ENCODE assay signal across 47 mouse cellular contexts in genomic region chr11:58719701-58720100, GRCm38 (mm10). TPM values are rescaled to one million over a fixed set of nuclear protein-coding genes. Genes with fewer than 3 reads are reported as not detected.
"Had no signal": no experiment of that assay in that cellular context is flagged by ENCODE, and none has a peak within 500 bp of the region (broad histone marks: within the 10 kb centered on the region; RNA-seq: fewer than 3 reads in every experiment).

No protein-coding gene starts in this region.

- H3K27me3 ChIP-seq: limb, embryonic 12.5 days; limb, embryonic 13.5 days; limb, embryonic 15.5 days; liver, embryonic 12.5 days; liver, embryonic 13.5 days; liver, embryonic 15.5 days; lung, embryonic 15.5 days; megakaryocyte, embryonic 14.5 days; midbrain, embryonic 12.5 days; midbrain, embryonic 13.5 days; midbrain, embryonic 15.5 days; neural tube, embryonic 12.5 days had no signal

- ATAC-seq: liver, embryonic 12.5 days; liver, postnatal 0 days; lung, postnatal 0 days; midbrain, embryonic 13.5 days; midbrain, embryonic 15.5 days; midbrain, embryonic 16.5 days had no signal

- H3K9ac ChIP-seq: limb, embryonic 12.5 days; limb, embryonic 13.5 days; limb, embryonic 15.5 days; liver, embryonic 12.5 days; liver, embryonic 13.5 days; liver, embryonic 14.5 days; liver, embryonic 15.5 days; liver, postnatal 0 days; lung, embryonic 14.5 days; lung, embryonic 15.5 days; midbrain, embryonic 12.5 days; midbrain, embryonic 13.5 days; midbrain, embryonic 15.5 days; neural tube, embryonic 12.5 days had no signal

- H3K4me2 ChIP-seq: limb, embryonic 12.5 days; limb, embryonic 13.5 days; limb, embryonic 15.5 days; liver, embryonic 11.5 days; liver, embryonic 12.5 days; liver, embryonic 13.5 days; liver, embryonic 15.5 days; lung, embryonic 14.5 days; lung, embryonic 15.5 days; midbrain, embryonic 11.5 days; midbrain, embryonic 12.5 days; midbrain, embryonic 13.5 days; midbrain, embryonic 15.5 days; neural tube, embryonic 12.5 days had no signal

- H3K27ac ChIP-seq: limb, embryonic 10.5 days; limb, embryonic 12.5 days; limb, embryonic 13.5 days; limb, embryonic 15.5 days; liver, embryonic 12.5 days; liver, embryonic 13.5 days; liver, embryonic 14.5 days; liver, embryonic 15.5 days; lung, embryonic 15.5 days; macrophage; midbrain, embryonic 10.5 days; midbrain, embryonic 12.5 days; midbrain, embryonic 13.5 days; midbrain, embryonic 15.5 days; neural tube, embryonic 12.5 days had no signal

- H3K9me3 ChIP-seq: limb, embryonic 10.5 days; limb, embryonic 12.5 days; limb, embryonic 13.5 days; limb, embryonic 15.5 days; liver, embryonic 12.5 days; liver, embryonic 13.5 days; liver, embryonic 15.5 days; lung, embryonic 15.5 days; megakaryocyte, embryonic 14.5 days; midbrain, embryonic 10.5 days; midbrain, embryonic 12.5 days; midbrain, embryonic 13.5 days; midbrain, embryonic 15.5 days; neural tube, embryonic 12.5 days had no signal

- DNase-seq: left cerebral cortex, postnatal 4 days; liver; liver, embryonic 13.5 days; liver, postnatal 0 days; lung, adult 18-20 months; lung, adult 2 months; lung, embryonic 14.5 days; lung, postnatal 10 days; lung, postnatal 14 days; lung, postnatal 36 days; lung, postnatal 4 days; midbrain, embryonic 14.5 days had no signal

- H3K4me1 ChIP-seq: limb, embryonic 10.5 days; limb, embryonic 12.5 days; limb, embryonic 13.5 days; limb, embryonic 15.5 days; liver, embryonic 12.5 days; liver, embryonic 13.5 days; liver, embryonic 15.5 days; lung, embryonic 15.5 days; megakaryocyte, embryonic 14.5 days; midbrain, embryonic 10.5 days; midbrain, embryonic 12.5 days; midbrain, embryonic 13.5 days; midbrain, embryonic 15.5 days; neural tube, embryonic 12.5 days had no signal

- H3K36me3 ChIP-seq: limb, embryonic 10.5 days; limb, embryonic 12.5 days; limb, embryonic 13.5 days; limb, embryonic 15.5 days; liver, embryonic 12.5 days; liver, embryonic 13.5 days; liver, embryonic 15.5 days; lung, embryonic 15.5 days; midbrain, embryonic 10.5 days; midbrain, embryonic 12.5 days; midbrain, embryonic 13.5 days; midbrain, embryonic 15.5 days; neural tube, embryonic 12.5 days had no signal

- H3K4me3 ChIP-seq: limb, embryonic 10.5 days; limb, embryonic 12.5 days; limb, embryonic 13.5 days; limb, embryonic 15.5 days; liver, embryonic 12.5 days; liver, embryonic 13.5 days; liver, embryonic 15.5 days; lung, embryonic 15.5 days; megakaryocyte, embryonic 14.5 days; midbrain, embryonic 10.5 days; midbrain, embryonic 12.5 days; midbrain, embryonic 13.5 days; midbrain, embryonic 15.5 days; myocyte; neural tube, embryonic 12.5 days had no signal

RNA-seq across cellular contexts. Expression of gene Olfr318, which starts 4.1 kb away (rescaled TPM):
- total RNA-seq: left cerebral cortex, postnatal 10 days; left cerebral cortex, postnatal 25 days; left cerebral cortex, postnatal 4 days; liver, adult 2 months; megakaryocyte progenitor cell, adult 5-6 weeks; megakaryocyte, adult 5-6 weeks; megakaryocyte-erythroid progenitor cell, adult 5-6 weeks; midbrain, postnatal 0 days; monocyte, adult 5-6 weeks had no signal
- polyA plus RNA-seq: limb, embryonic 10.5 days; limb, embryonic 11.5 days; limb, embryonic 12.5 days; limb, embryonic 13.5 days; limb, embryonic 14.5 days; limb, embryonic 15.5 days; liver, adult 2 months; liver, embryonic 11.5 days; liver, embryonic 12.5 days; liver, embryonic 13.5 days; liver, embryonic 14.5 days; liver, embryonic 15.5 days; liver, embryonic 16.5 days; liver, postnatal 0 days; lung, adult 2 months; lung, embryonic 14.5 days; lung, embryonic 15.5 days; lung, embryonic 16.5 days; lung, postnatal 0 days; macrophage; midbrain, embryonic 10.5 days; midbrain, embryonic 11.5 days; midbrain, embryonic 12.5 days; midbrain, embryonic 13.5 days; midbrain, embryonic 14.5 days; midbrain, embryonic 15.5 days; midbrain, embryonic 16.5 days; midbrain, postnatal 0 days; myocyte; neural tube, embryonic 11.5 days; neural tube, embryonic 12.5 days had no signal

RNA-seq across cellular contexts. Expression of gene Olfr317, which starts 19.3 kb away (rescaled TPM):
- total RNA-seq: left cerebral cortex, postnatal 25 days; left cerebral cortex, postnatal 36 days; liver, adult 2 months; megakaryocyte progenitor cell, adult 5-6 weeks; megakaryocyte, adult 5-6 weeks; megakaryocyte-erythroid progenitor cell, adult 5-6 weeks; monocyte, adult 5-6 weeks had no signal
- polyA plus RNA-seq: limb, embryonic 10.5 days; limb, embryonic 12.5 days; limb, embryonic 13.5 days; limb, embryonic 14.5 days; limb, embryonic 15.5 days; liver, adult 2 months; liver, embryonic 11.5 days; liver, embryonic 12.5 days; liver, embryonic 13.5 days; liver, embryonic 14.5 days; liver, embryonic 15.5 days; liver, embryonic 16.5 days; liver, postnatal 0 days; lung, adult 2 months; lung, embryonic 14.5 days; lung, embryonic 15.5 days; lung, embryonic 16.5 days; lung, postnatal 0 days; macrophage; midbrain, embryonic 10.5 days; midbrain, embryonic 12.5 days; myocyte; neural tube, embryonic 11.5 days had no signal

RNA-seq across cellular contexts. Expression of gene Olfr319, which starts 20.7 kb away (rescaled TPM):
- total RNA-seq: left cerebral cortex, postnatal 10 days; left cerebral cortex, postnatal 14 days; left cerebral cortex, postnatal 25 days; left cerebral cortex, postnatal 36 days; left cerebral cortex, postnatal 4 days; liver, adult 2 months; megakaryocyte progenitor cell, adult 5-6 weeks; megakaryocyte, adult 5-6 weeks; megakaryocyte-erythroid progenitor cell, adult 5-6 weeks; midbrain, postnatal 0 days; monocyte, adult 5-6 weeks had no signal
- polyA plus RNA-seq: limb, embryonic 10.5 days; limb, embryonic 11.5 days; limb, embryonic 12.5 days; limb, embryonic 13.5 days; limb, embryonic 14.5 days; limb, embryonic 15.5 days; liver, adult 2 months; liver, embryonic 11.5 days; liver, embryonic 12.5 days; liver, embryonic 13.5 days; liver, embryonic 14.5 days; liver, embryonic 15.5 days; liver, embryonic 16.5 days; liver, postnatal 0 days; lung, adult 2 months; lung, embryonic 14.5 days; lung, embryonic 15.5 days; lung, embryonic 16.5 days; lung, postnatal 0 days; macrophage; midbrain, embryonic 10.5 days; midbrain, embryonic 11.5 days; midbrain, embryonic 12.5 days; midbrain, embryonic 13.5 days; midbrain, embryonic 14.5 days; midbrain, embryonic 15.5 days; midbrain, embryonic 16.5 days; midbrain, postnatal 0 days; myocyte; neural tube, embryonic 11.5 days; neural tube, embryonic 12.5 days had no signal

RNA-seq across cellular contexts. Expression of gene Olfr316, which starts 32.8 kb away (rescaled TPM):
- total RNA-seq: left cerebral cortex, postnatal 4 days; liver, adult 2 months; megakaryocyte progenitor cell, adult 5-6 weeks; megakaryocyte, adult 5-6 weeks; megakaryocyte-erythroid progenitor cell, adult 5-6 weeks; midbrain, postnatal 0 days; monocyte, adult 5-6 weeks had no signal
- polyA plus RNA-seq: limb, embryonic 10.5 days; limb, embryonic 11.5 days; limb, embryonic 12.5 days; limb, embryonic 13.5 days; limb, embryonic 14.5 days; limb, embryonic 15.5 days; liver, adult 2 months; liver, embryonic 11.5 days; liver, embryonic 12.5 days; liver, embryonic 13.5 days; liver, embryonic 14.5 days; liver, embryonic 15.5 days; liver, embryonic 16.5 days; liver, postnatal 0 days; lung, adult 2 months; lung, embryonic 14.5 days; lung, embryonic 15.5 days; lung, embryonic 16.5 days; lung, postnatal 0 days; macrophage; midbrain, embryonic 10.5 days; midbrain, embryonic 11.5 days; midbrain, embryonic 12.5 days; midbrain, embryonic 13.5 days; midbrain, embryonic 14.5 days; midbrain, embryonic 15.5 days; midbrain, embryonic 16.5 days; midbrain, postnatal 0 days; myocyte; neural tube, embryonic 11.5 days; neural tube, embryonic 12.5 days had no signal

RNA-seq across cellular contexts. Expression of gene Olfr320, which starts 38.8 kb away (rescaled TPM):
- total RNA-seq: left cerebral cortex, postnatal 10 days; left cerebral cortex, postnatal 14 days; left cerebral cortex, postnatal 25 days; left cerebral cortex, postnatal 36 days; left cerebral cortex, postnatal 4 days; liver, adult 2 months; megakaryocyte progenitor cell, adult 5-6 weeks; megakaryocyte, adult 5-6 weeks; megakaryocyte-erythroid progenitor cell, adult 5-6 weeks; midbrain, postnatal 0 days; monocyte, adult 5-6 weeks had no signal
- polyA plus RNA-seq: limb, embryonic 10.5 days; limb, embryonic 11.5 days; limb, embryonic 12.5 days; limb, embryonic 13.5 days; limb, embryonic 14.5 days; limb, embryonic 15.5 days; liver, adult 2 months; liver, embryonic 11.5 days; liver, embryonic 12.5 days; liver, embryonic 13.5 days; liver, embryonic 14.5 days; liver, embryonic 15.5 days; liver, embryonic 16.5 days; liver, postnatal 0 days; lung, adult 2 months; lung, embryonic 14.5 days; lung, embryonic 15.5 days; lung, embryonic 16.5 days; lung, postnatal 0 days; macrophage; midbrain, embryonic 10.5 days; midbrain, embryonic 11.5 days; midbrain, embryonic 12.5 days; midbrain, embryonic 13.5 days; midbrain, embryonic 14.5 days; midbrain, embryonic 15.5 days; midbrain, embryonic 16.5 days; midbrain, postnatal 0 days; myocyte; neural tube, embryonic 11.5 days; neural tube, embryonic 12.5 days had no signal
